Mouse (Mus musculus) neural tube, embryonic 13.5 days (tissue): ENCODE results near the gene Hoxd10. TPM values are rescaled to one million over a fixed set of nuclear protein-coding genes. Genes with fewer than 3 reads are reported as not detected.

Experiments used
- ATAC-seq: fragments of 200-750 bp; cut with Nextera tagmentation; 2 replicates; pipeline ENCODE4 v1.8.0; 2017; ENCODE audit warnings: low read depth, mild to moderate bottlenecking, moderate TSS enrichment, moderate library complexity
- H3K27ac ChIP-seq: fragments of 300-500 bp; sonication (generic); replicated peaks from 2 replicates; pipeline ENCODE4 v1.5.1; 2015; ENCODE audit warnings: moderate library complexity, mild to moderate bottlenecking, inconsistent platforms
- H3K27me3 ChIP-seq: fragments of 300-500 bp; sonication (generic); 2 replicates; pipeline ENCODE4 v1.6.1; 2015; ENCODE audit warnings: mild to moderate bottlenecking, inconsistent platforms
- H3K36me3 ChIP-seq: fragments of 300-500 bp; sonication (generic); 2 replicates; pipeline ENCODE4 v1.6.1; 2015; ENCODE audit warnings: mild to moderate bottlenecking, inconsistent platforms
- H3K4me1 ChIP-seq: fragments of 300-500 bp; sonication (generic); replicated peaks from 2 replicates; pipeline ENCODE4 v1.6.1; 2015; ENCODE audit warnings: inconsistent platforms
- H3K4me2 ChIP-seq: fragments of 300-500 bp; sonication (generic); 2 replicates; pipeline ENCODE4 v1.6.1; 2015; ENCODE audit warnings: inconsistent platforms, mild to moderate bottlenecking, moderate library complexity
- H3K4me3 ChIP-seq: fragments of 300-500 bp; sonication (generic); 2 replicates; pipeline ENCODE4 v1.5.1; 2015; ENCODE audit warnings: mild to moderate bottlenecking, inconsistent platforms
- H3K9ac ChIP-seq: fragments of 300-500 bp; sonication (generic); 2 replicates; pipeline ENCODE4 v1.6.1; 2015; ENCODE audit warnings: moderate library complexity, mild to moderate bottlenecking, inconsistent platforms
- H3K9me3 ChIP-seq: fragments of 300-500 bp; sonication (generic); 2 replicates; pipeline ENCODE4 v1.6.1; 2016; ENCODE audit warnings: inconsistent platforms
- WGBS: fragments of 180-500 bp; shearing (Covaris S2); methylation state at CpG from one replicate; pipeline ENCODE4 v1.1.7; 2015; 5-methylcytosine and 5-hydroxymethylcytosine counted together
- polyA plus RNA-seq: library from polyadenylated mRNA; unstranded; fragments of >200 nt; fragmentation: Nextera tagmentation; extraction: Ambion mirVana; gene quantifications from 2 replicates; pipeline ENCODE4 v1.2.1, GENCODE M21; 2015

The Hoxd10 gene
- polyA plus RNA-seq, 1 experiment from 2014 or later: 132 TPM

GRCm38 (mm10) chr2:74725171-74725570 is 33.4 kb downstream of the Hoxd10 start:
- WGBS: 11% methylated on average over 17 of the region's 17 CpGs
- Histone ChIP-seq H3K4me3 (peak overlapping the region; percentile 46), H3K4me1 (peaks cover 98% of the 10 kb centered on the region)

GRCm38 (mm10) chr2:74726551-74726950 is 34.8 kb downstream of the Hoxd10 start, which contains the start of gene Gm28230:
TSS of gene Gm28230 (plus strand) at chr2:74726728.
- H3K27me3 ChIP-seq: no peaks in the 10 kb centered on the region
- peaks cover 98% of the 10 kb centered on the region for H3K4me1 ChIP-seq
- 10% methylated on average over 5 of the region's 5 CpGs for WGBS
- no peaks in the 10 kb centered on the region for H3K9me3 ChIP-seq
- H3K27ac ChIP-seq: peak within 1 kb of the TSS; percentile 93
- peak within 1 kb of the TSS; percentile 80 for H3K9ac ChIP-seq
- peaks cover 63% of the 10 kb centered on the region for H3K36me3 ChIP-seq
- peak within 1 kb of the TSS; percentile 74 for H3K4me2 ChIP-seq
- H3K4me3 ChIP-seq: peak within 1 kb of the TSS; percentile 46
- ATAC-seq: peak; percentile 16; the same call in 1 of the 2 replicates

More at GRCm38 (mm10) chr2:74725171-74725570, 33.4 kb downstream of the Hoxd10 start:
- Histone ChIP-seq H3K9ac (peak overlapping the region; percentile 80), H3K9me3 (no peaks in the 10 kb centered on the region), H3K4me2 (peak overlapping the region; percentile 74), H3K27me3 (no peaks in the 10 kb centered on the region), H3K36me3 (peaks cover 50% of the 10 kb centered on the region), H3K27ac (peak overlapping the region; percentile 93)
- no peak for ATAC-seq

GRCm38 (mm10) chr2:74726973-74727639 is 35.4 kb downstream of the Hoxd10 start:
- H3K4me2 ChIP-seq: peak overlapping the region; percentile 74
- peak overlapping the region; percentile 80 for H3K9ac ChIP-seq
- H3K36me3 ChIP-seq: peaks cover 63% of the 10 kb centered on the region
- H3K9me3 ChIP-seq: no peaks in the 10 kb centered on the region
- peaks cover 98% of the 10 kb centered on the region for H3K4me1 ChIP-seq
- 1% methylated on average over 43 of the region's 43 CpGs for WGBS
- H3K27me3 ChIP-seq: no peaks in the 10 kb centered on the region
- peak; percentile 15 for ATAC-seq
- H3K27ac ChIP-seq: peak overlapping the region; percentile 93
- H3K4me3 ChIP-seq: peak overlapping the region; percentile 46

GRCm38 (mm10) chr2:74727640-74728302 is 36.0 kb downstream of the Hoxd10 start:
- peak overlapping the region; percentile 74 for H3K4me2 ChIP-seq
- peaks cover 98% of the 10 kb centered on the region for H3K4me1 ChIP-seq
- peaks cover 63% of the 10 kb centered on the region for H3K36me3 ChIP-seq
- peak overlapping the region; percentile 46 for H3K4me3 ChIP-seq
- H3K27ac ChIP-seq: peak overlapping the region; percentile 93
- ATAC-seq: peak; percentile 62
- H3K9ac ChIP-seq: peak overlapping the region; percentile 80
- no peaks in the 10 kb centered on the region for H3K9me3 ChIP-seq
- no peaks in the 10 kb centered on the region for H3K27me3 ChIP-seq
- 2% methylated on average over 24 of the region's 25 CpGs for WGBS

- Histone ChIP-seq H3K4me3 (peak overlapping the region; percentile 46), H3K4me2 (peak overlapping the region; percentile 74), H3K4me1 (peaks cover 98% of the 10 kb centered on the region), H3K9ac (peak overlapping the region; percentile 80), H3K27me3 (no peaks in the 10 kb centered on the region), H3K9me3 (no peaks in the 10 kb centered on the region), H3K36me3 (peaks cover 58% of the 10 kb centered on the region), H3K27ac (peak overlapping the region; percentile 93)
- no peak for ATAC-seq
- 15% methylated on average over 13 of the region's 13 CpGs for WGBS
Measured at GRCm38 (mm10) chr2:74728303-74728680, 36.6 kb downstream of the Hoxd10 start.

- 8% methylated on average over 8 of the region's 8 CpGs for WGBS
- Histone ChIP-seq H3K27me3 (no peaks in the 10 kb centered on the region), H3K4me2 (peak overlapping the region; percentile 68), H3K4me3 (peak overlapping the region; percentile 38), H3K36me3 (peaks cover 54% of the 10 kb centered on the region), H3K9ac (peak overlapping the region; percentile 86), H3K27ac (peak overlapping the region; percentile 99), H3K9me3 (no peaks in the 10 kb centered on the region), H3K4me1 (peaks cover 98% of the 10 kb centered on the region)
- no peak for ATAC-seq
Measured at GRCm38 (mm10) chr2:74730331-74730730, 38.6 kb downstream of the Hoxd10 start.

GRCm38 (mm10) chr2:74731055-74731454 is 39.3 kb downstream of the Hoxd10 start:
- Histone ChIP-seq H3K9ac (peak overlapping the region; percentile 86), H3K36me3 (peaks cover 55% of the 10 kb centered on the region), H3K4me1 (peaks cover 98% of the 10 kb centered on the region), H3K4me2 (peak overlapping the region; percentile 68), H3K27me3 (no peaks in the 10 kb centered on the region), H3K4me3 (peak overlapping the region; percentile 38), H3K27ac (peak overlapping the region; percentile 99), H3K9me3 (no peaks in the 10 kb centered on the region)
- no peak for ATAC-seq

- no peaks in the 10 kb centered on the region for H3K27me3 ChIP-seq
- H3K4me2 ChIP-seq: peak overlapping the region; percentile 68
- peak overlapping the region; percentile 86 for H3K9ac ChIP-seq
- peak overlapping the region; percentile 38 for H3K4me3 ChIP-seq
- H3K36me3 ChIP-seq: peaks cover 47% of the 10 kb centered on the region
- peaks cover 98% of the 10 kb centered on the region for H3K4me1 ChIP-seq
- H3K27ac ChIP-seq: peak overlapping the region; percentile 99
- ATAC-seq: no peak
- no peaks in the 10 kb centered on the region for H3K9me3 ChIP-seq
- WGBS: 6% methylated on average over 9 of the region's 9 CpGs
Measured at GRCm38 (mm10) chr2:74731799-74732512, 40.2 kb downstream of the Hoxd10 start.

- Histone ChIP-seq H3K9ac (peak overlapping the region; percentile 86), H3K4me2 (peak overlapping the region; percentile 68), H3K27me3 (no peaks in the 10 kb centered on the region), H3K36me3 (peaks cover 40% of the 10 kb centered on the region), H3K9me3 (no peaks in the 10 kb centered on the region), H3K4me1 (peaks cover 98% of the 10 kb centered on the region), H3K4me3 (peak overlapping the region; percentile 38), H3K27ac (peak overlapping the region; percentile 99)
- no peak for ATAC-seq
- WGBS: under 1% methylated on average over 52 of the region's 52 CpGs
Measured at GRCm38 (mm10) chr2:74732513-74733316, 41.0 kb downstream of the Hoxd10 start.

- 0 out of 2 replicates have a peak, but pooled peaks have one; percentile 9 for ATAC-seq
- whole genome bisulfite sequencing: 1% methylated on average over 16 of the region's 16 CpGs
- Histone ChIP-seq H3K9ac (peak overlapping the region; percentile 86), H3K9me3 (no peaks in the 10 kb centered on the region), H3K36me3 (peaks cover 34% of the 10 kb centered on the region), H3K4me1 (peaks cover 98% of the 10 kb centered on the region), H3K27ac (peak overlapping the region; percentile 99), H3K4me2 (peak overlapping the region; percentile 68), H3K4me3 (peak overlapping the region; percentile 38), H3K27me3 (no peaks in the 10 kb centered on the region)
Measured at GRCm38 (mm10) chr2:74733317-74733661, 41.6 kb downstream of the Hoxd10 start.

GRCm38 (mm10) chr2:74733765-74734164 is 42.0 kb downstream of the Hoxd10 start:
- ATAC-seq: no peak
- H3K27ac ChIP-seq: peak overlapping the region; percentile 99
- H3K36me3 ChIP-seq: peaks cover 29% of the 10 kb centered on the region
- H3K4me2 ChIP-seq: peak overlapping the region; percentile 68
- H3K9me3 ChIP-seq: no peaks in the 10 kb centered on the region
- H3K27me3 ChIP-seq: no peaks in the 10 kb centered on the region
- 3% methylated on average over 6 of the region's 6 CpGs for WGBS
- peak overlapping the region; percentile 86 for H3K9ac ChIP-seq
- H3K4me1 ChIP-seq: peaks cover 98% of the 10 kb centered on the region
- H3K4me3 ChIP-seq: peak overlapping the region; percentile 38
